Comparison of ENCODE assay signal across 21 mouse cellular contexts in genomic region chr16:93929370-93930032, GRCm38 (mm10). TPM values are rescaled to one million over a fixed set of nuclear protein-coding genes. Genes with fewer than 3 reads are reported as not detected.
DNase-seq lines count a peak whose midpoint lies in the region; ATAC-seq lines count a peak whose summit lies in the region.
"Had no signal": no experiment of that assay in that cellular context is flagged by ENCODE, and none has a peak within 500 bp of the region (broad histone marks: within the 10 kb centered on the region; RNA-seq: fewer than 3 reads in every experiment).

No protein-coding gene starts in this region.

- no peak for DNase-seq in kidney, postnatal 4 days
- DNase-seq in hindbrain, embryonic 14.5 days (ENCODE audit: low spot score), result no peak
- no peak for DNase-seq in lung, postnatal 36 days
- DNase-seq: adrenal gland, postnatal 14 days; cerebellum, adult 11-12 months; cerebellum, adult 9-10 months; cerebellum, postnatal 25 days; gastrocnemius, adult 2 months; gastrocnemius, postnatal 36 days; heart, adult 11 months; heart, postnatal 36 days had no signal

- no peaks in the 10 kb centered on the region for H3K36me3 ChIP-seq in kidney, embryonic 16.5 days (ENCODE audit: insufficient read depth, low read length)
- no peaks in the 10 kb centered on the region for H3K36me3 ChIP-seq in liver, embryonic 12.5 days
- H3K36me3 ChIP-seq in liver, embryonic 15.5 days (replicated peaks), result no peaks in the 10 kb centered on the region
- no peaks in the 10 kb centered on the region for H3K36me3 ChIP-seq in hindbrain, embryonic 14.5 days (replicated peaks; ENCODE audit: control insufficient read depth, insufficient read depth)
- H3K36me3 ChIP-seq: embryonic facial prominence, embryonic 13.5 days; forebrain, embryonic 10.5 days; heart, embryonic 13.5 days had no signal

- H3K4me1 ChIP-seq in kidney, embryonic 16.5 days (ENCODE audit: insufficient read depth, low read length), result 0 out of 2 replicates have a peak, but pooled peaks cover 6% of the 10 kb centered on the region
- H3K4me1 ChIP-seq in liver, embryonic 12.5 days, result no peaks in the 10 kb centered on the region
- H3K4me1 ChIP-seq in liver, embryonic 15.5 days (replicated peaks), result 0 out of 2 replicates have a peak, but pooled peaks cover 4% of the 10 kb centered on the region
- H3K4me1 ChIP-seq in hindbrain, embryonic 14.5 days (replicated peaks; ENCODE audit: control insufficient read depth, insufficient read depth, low read length), result no peaks in the 10 kb centered on the region
- H3K4me1 ChIP-seq: heart, embryonic 13.5 days had no signal

- no peak overlapping the region for H3K9ac ChIP-seq in kidney, embryonic 16.5 days (replicated peaks; ENCODE audit: low read length)
- H3K9ac ChIP-seq in liver, embryonic 12.5 days, result no peak overlapping the region
- no peak overlapping the region for H3K9ac ChIP-seq in liver, embryonic 15.5 days
- no peak overlapping the region for H3K9ac ChIP-seq in hindbrain, embryonic 14.5 days
- H3K9ac ChIP-seq: embryonic facial prominence, embryonic 13.5 days; heart, embryonic 13.5 days had no signal

- no peak overlapping the region for H3K4me2 ChIP-seq in kidney, embryonic 16.5 days (replicated peaks; ENCODE audit: low read depth, low read length)
- no peak overlapping the region for H3K4me2 ChIP-seq in liver, embryonic 12.5 days
- peak overlapping the region; percentile 32 for H3K4me2 ChIP-seq in liver, embryonic 15.5 days
- no peak overlapping the region for H3K4me2 ChIP-seq in hindbrain, embryonic 14.5 days (replicated peaks)
- H3K4me2 ChIP-seq: embryonic facial prominence, embryonic 13.5 days; heart, embryonic 13.5 days had no signal

- no peaks in the 10 kb centered on the region for H3K9me3 ChIP-seq in kidney, embryonic 16.5 days (ENCODE audit: low read length)
- no peaks in the 10 kb centered on the region for H3K9me3 ChIP-seq in liver, embryonic 12.5 days (replicated peaks)
- H3K9me3 ChIP-seq in liver, embryonic 15.5 days (replicated peaks), result no peaks in the 10 kb centered on the region
- H3K9me3 ChIP-seq in hindbrain, embryonic 14.5 days (ENCODE audit: control insufficient read depth, low read length), result no peaks in the 10 kb centered on the region
- H3K9me3 ChIP-seq: embryonic facial prominence, embryonic 13.5 days; forebrain, embryonic 10.5 days; heart, embryonic 13.5 days had no signal

- peak; percentile 43; the same call in 1 of the 2 replicates for ATAC-seq in kidney, embryonic 16.5 days (ENCODE audit: low FRiP score, low TSS enrichment)
- ATAC-seq in liver, embryonic 12.5 days, result peak; percentile 59
- ATAC-seq in liver, embryonic 15.5 days (ENCODE audit: insufficient read depth), result peak; percentile 60
- no peak for ATAC-seq in hindbrain, embryonic 14.5 days (ENCODE audit: low FRiP score)
- ATAC-seq: activated CD4-positive, CD25-positive, alpha-beta regulatory T cell, adult 4 months; forebrain, embryonic 14.5 days; Patski had no signal

- no peak overlapping the region for H3K4me3 ChIP-seq in kidney, embryonic 16.5 days (ENCODE audit: low read length)
- no peak overlapping the region for H3K4me3 ChIP-seq in liver, embryonic 12.5 days
- H3K4me3 ChIP-seq in liver, embryonic 15.5 days (replicated peaks), result no peak overlapping the region; the same call in 1 of the 2 replicates
- H3K4me3 ChIP-seq in hindbrain, embryonic 14.5 days (replicated peaks; ENCODE audit: low read length), result no peak overlapping the region
- H3K4me3 ChIP-seq: embryonic facial prominence, embryonic 13.5 days; forebrain, embryonic 10.5 days; gastrocnemius, adult 2 months; heart, embryonic 13.5 days had no signal

- peaks cover 10% of the 10 kb centered on the region for H3K27me3 ChIP-seq in kidney, embryonic 16.5 days (ENCODE audit: insufficient read depth, low read length)
- peaks cover 24% of the 10 kb centered on the region for H3K27me3 ChIP-seq in liver, embryonic 12.5 days (replicated peaks)
- H3K27me3 ChIP-seq in liver, embryonic 15.5 days, result peaks cover 9% of the 10 kb centered on the region; the same call in 1 of the 2 replicates
- peaks cover 5% of the 10 kb centered on the region; the same call in 1 of the 2 replicates for H3K27me3 ChIP-seq in hindbrain, embryonic 14.5 days (ENCODE audit: control insufficient read depth, insufficient read depth, low read length)
- H3K27me3 ChIP-seq: CH12.LX, Patski had no signal

- 61% methylated on average over 17 of the region's 17 CpGs for WGBS in kidney, embryonic 16.5 days
- WGBS in liver, embryonic 12.5 days (ENCODE audit: insufficient replicate concordance), result 77% methylated on average over 17 of the region's 17 CpGs
- WGBS in liver, embryonic 15.5 days (ENCODE audit: insufficient replicate concordance), result 63% methylated on average over 17 of the region's 17 CpGs
- 94% methylated on average over 17 of the region's 17 CpGs for WGBS in hindbrain, embryonic 14.5 days

- H3K27ac ChIP-seq in kidney, embryonic 16.5 days (ENCODE audit: low read length), result no peak overlapping the region
- H3K27ac ChIP-seq in liver, embryonic 12.5 days, result no peak overlapping the region
- peak overlapping the region; percentile 59; the same call in 1 of the 2 replicates for H3K27ac ChIP-seq in liver, embryonic 15.5 days (replicated peaks)
- H3K27ac ChIP-seq in hindbrain, embryonic 14.5 days, result no peak overlapping the region
- H3K27ac ChIP-seq: embryonic facial prominence, embryonic 13.5 days; forebrain, embryonic 10.5 days; gastrocnemius, adult 2 months; heart, embryonic 13.5 days had no signal

RNA-seq across cellular contexts. Expression of gene Chaf1b, which starts 45.8 kb away (rescaled TPM):
- 70.3 and 72.1 TPM in 2 replicates for polyA plus RNA-seq in kidney, embryonic 16.5 days (2015; fragmentation: Nextera tagmentation; extraction: Ambion mirVana)
- 66.9 and 71.2 TPM in 2 replicates for polyA plus RNA-seq in liver, embryonic 12.5 days (2016; fragmentation: Nextera tagmentation; extraction: Ambion mirVana)
- polyA plus RNA-seq in liver, embryonic 15.5 days (2015; fragmentation: Nextera tagmentation; extraction: Ambion mirVana), result 40.1 and 40.3 TPM in 2 replicates
- polyA plus RNA-seq in hindbrain, embryonic 14.5 days (2014; fragmentation: Nextera tagmentation; extraction: Ambion mirVana), result 19.9 and 21.2 TPM in 2 replicates
